Mouse (Mus musculus): ENCODE results near the gene Rnf144b.

Gene Rnf144b

GRCm38 (mm10) chr13:47122537-47123430 lies at the start of gene Rnf144b:
Rnf144b (plus strand) TSS chr13:47122656.
- in situ Hi-C loops (cut with MseI, MboI) = no loop called here

GRCm38 (mm10) chr13:47076156-47076555 lies 46.3 kb upstream of the Rnf144b start:
- in situ Hi-C loops (cut with MseI, MboI) = no loop called here

GRCm38 (mm10) chr13:47077367-47077766 lies 45.1 kb upstream of the Rnf144b start:
- in situ Hi-C loops (cut with MseI, MboI) = no loop called here

GRCm38 (mm10) chr13:47078799-47079198 lies 43.7 kb upstream of the Rnf144b start:
- in situ Hi-C loops (cut with MseI, MboI) = no loop called here

- in situ Hi-C loops (cut with MseI, MboI) = no loop called here
Observed at GRCm38 (mm10) chr13:47080905-47081505, 41.5 kb upstream of the Rnf144b start.

- in situ Hi-C loops (cut with MseI, MboI) = no loop called here
Observed at GRCm38 (mm10) chr13:47088433-47088832, 34.0 kb upstream of the Rnf144b start.

GRCm38 (mm10) chr13:47089271-47089670 lies 33.2 kb upstream of the Rnf144b start:
- in situ Hi-C loops (cut with MseI, MboI) = no loop called here

GRCm38 (mm10) chr13:47093791-47094190 lies 28.7 kb upstream of the Rnf144b start:
- in situ Hi-C loops (cut with MseI, MboI) = no loop called here

- in situ Hi-C loops (cut with MseI, MboI) = no loop called here
Observed at GRCm38 (mm10) chr13:47096591-47096990, 25.9 kb upstream of the Rnf144b start.

- in situ Hi-C loops (cut with MseI, MboI) = no loop called here
Observed at GRCm38 (mm10) chr13:47099265-47099664, 23.2 kb upstream of the Rnf144b start.

GRCm38 (mm10) chr13:47100587-47100986 lies 21.9 kb upstream of the Rnf144b start:
- in situ Hi-C loops (cut with MseI, MboI) = no loop called here

GRCm38 (mm10) chr13:47104146-47104545 lies 18.3 kb upstream of the Rnf144b start:
- in situ Hi-C loops (cut with MseI, MboI) = no loop called here

GRCm38 (mm10) chr13:47104856-47105541 lies 17.5 kb upstream of the Rnf144b start:
- in situ Hi-C loops (cut with MseI, MboI) = no loop called here

- in situ Hi-C loops (cut with MseI, MboI) = no loop called here
Observed at GRCm38 (mm10) chr13:47105711-47106579, 16.5 kb upstream of the Rnf144b start, which contains the start of gene Dek. Dek (minus strand) TSS chr13:47106201.

GRCm38 (mm10) chr13:47106580-47106888 lies 15.9 kb upstream of the Rnf144b start:
- in situ Hi-C loops (cut with MseI, MboI) = no loop called here

GRCm38 (mm10) chr13:47109239-47109638 lies 13.2 kb upstream of the Rnf144b start:
- in situ Hi-C loops (cut with MseI, MboI) = no loop called here

- in situ Hi-C loops (cut with MseI, MboI) = no loop called here
Observed at GRCm38 (mm10) chr13:47111185-47111584, 11.3 kb upstream of the Rnf144b start.

GRCm38 (mm10) chr13:47112056-47112455 lies 10.4 kb upstream of the Rnf144b start:
- in situ Hi-C loops (cut with MseI, MboI) = no loop called here

- in situ Hi-C loops (cut with MseI, MboI) = no loop called here
Observed at GRCm38 (mm10) chr13:47112924-47113323, 9.5 kb upstream of the Rnf144b start.

GRCm38 (mm10) chr13:47116000-47116399 lies 6.5 kb upstream of the Rnf144b start:
- in situ Hi-C loops (cut with MseI, MboI) = no loop called here

GRCm38 (mm10) chr13:47121333-47121889 lies 1.0 kb upstream of the Rnf144b start:
- in situ Hi-C loops (cut with MseI, MboI) = no loop called here

Data from mouse trophoblast stem cell (cell line).